Mouse (Mus musculus) brain, embryonic 14.5 days (tissue): ENCODE results near the gene Gucd1. TPM values are rescaled to one million over a fixed set of nuclear protein-coding genes. Genes with fewer than 3 reads are reported as not detected.
"Not testable (repeated sequence)": the region's sequence is repeated elsewhere in the genome, so short reads cannot be mapped to it uniquely, and the experiment has no call there.

ENCODE experiments used
- DNase-seq: peaks from one replicate; pipeline ENCODE4 v3.0.0-alpha.2; 2011; ENCODE audit warnings: low read depth
- CTCF ChIP-seq: fragments of 200-500 bp; IDR thresholded peaks from 2 replicates; pipeline ENCODE4 v1.5.1; 2012; ENCODE audit warnings: inconsistent platforms, mild to moderate bottlenecking, moderate library complexity, borderline replicate concordance; ENCODE audit not compliant: insufficient read depth, insufficient read length; ENCODE audit errors: extremely low read depth
- POLR2A ChIP-seq: fragments of 200-500 bp; IDR thresholded peaks from 2 replicates; pipeline ENCODE4 v1.6.1; 2012; ENCODE audit warnings: mild to moderate bottlenecking, inconsistent platforms, borderline replicate concordance; ENCODE audit not compliant: poor library complexity, insufficient read depth, insufficient read length, severe bottlenecking; ENCODE audit errors: extremely low read depth
- polyA plus RNA-seq: library from polyadenylated mRNA; depleted of rRNA; stranded (reverse); fragments of >200 nt; gene quantifications from 2 replicates; pipeline ENCODE4 v1.2.3, GENCODE M21; 2012; rRNA removed

Gucd1 gene
- 26.0 and 33.2 TPM in 2 replicates for polyA plus RNA-seq

DNA sequence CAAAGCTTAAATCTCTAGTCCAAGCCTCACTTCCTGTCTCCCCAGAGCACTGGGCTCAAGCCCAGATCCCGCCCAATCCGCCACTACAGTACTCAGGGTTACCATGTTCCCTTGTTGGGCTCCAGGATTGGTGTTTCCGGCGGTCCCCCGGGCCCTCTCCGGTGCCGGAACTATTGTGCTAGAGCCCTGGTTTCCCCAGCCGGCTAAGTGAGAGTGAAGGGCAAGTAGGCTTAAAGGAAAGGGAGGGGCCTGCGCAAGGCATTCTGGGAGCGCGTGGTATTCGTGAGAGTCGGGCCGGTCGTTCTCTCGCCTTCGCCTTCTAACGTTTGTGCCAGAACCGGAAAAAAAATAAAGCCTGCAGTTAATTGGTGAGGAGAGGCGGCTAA, at the start of gene Gucd1:
Gene Gucd1, minus strand, starts transcription at position 215 of the 386 bp plus-strand sequence.
- no peak for TF ChIP-seq CTCF
- TF ChIP-seq POLR2A: peak; percentile 45; the same call in 1 of the 2 replicates
- DNase-seq: peak; percentile 99

- DNase-seq: not testable (repeated sequence)
Observed at GRCm38 (mm10) chr10:75566765-75567164, 49.0 kb upstream of the Gucd1 start.

DNA sequence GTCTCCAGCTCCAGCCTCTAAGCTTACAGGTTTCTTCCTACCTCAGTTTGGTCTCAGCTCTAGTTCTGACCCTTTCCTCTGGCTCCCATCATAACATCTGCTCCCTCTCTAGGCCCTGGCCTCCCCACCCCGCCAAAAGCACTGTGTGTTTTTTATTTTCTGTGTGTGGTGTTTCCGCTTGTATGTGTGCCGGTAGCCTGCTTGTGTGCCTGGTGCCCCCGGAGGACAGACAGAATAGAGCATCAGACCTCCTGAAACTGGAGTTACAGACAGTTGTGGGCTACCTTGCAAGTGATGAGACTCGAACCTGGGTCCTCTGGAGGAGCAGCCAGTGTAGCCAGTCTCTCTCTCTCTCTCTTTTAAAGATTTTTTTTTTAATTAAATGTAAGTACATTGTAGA, 48.5 kb upstream of the Gucd1 start:
- no peak for TF ChIP-seq POLR2A
- peak; percentile 10; the same call in 1 of the 2 replicates for TF ChIP-seq CTCF
- DNase-seq: no peak

DNA sequence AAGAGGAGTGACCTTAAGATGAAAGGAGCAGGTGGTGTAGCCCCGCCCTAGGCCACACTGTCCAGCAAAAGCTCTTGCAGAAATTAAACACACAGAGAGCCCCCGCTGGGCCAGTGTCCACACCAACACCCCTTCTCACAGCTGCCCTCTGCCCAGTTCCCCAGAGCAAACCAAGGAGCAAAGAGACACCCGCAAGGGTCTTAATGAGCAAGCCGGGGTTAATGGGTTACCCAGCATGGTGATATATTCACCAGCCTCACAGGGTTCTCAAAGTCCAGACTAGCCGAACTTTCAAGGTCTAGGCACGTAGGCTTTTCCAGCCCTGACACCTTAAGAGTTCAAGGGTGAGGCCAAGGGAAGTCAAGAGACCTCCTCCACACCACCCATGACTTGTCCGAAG, 48.1 kb upstream of the Gucd1 start:
- no peak for TF ChIP-seq POLR2A
- TF ChIP-seq CTCF: no peak
- no peak for DNase-seq

GRCm38 (mm10) chr10:75565436-75565835, 47.7 kb upstream of the Gucd1 start:
- TF ChIP-seq POLR2A: no peak
- no peak for TF ChIP-seq CTCF
- no peak for DNase-seq

DNA sequence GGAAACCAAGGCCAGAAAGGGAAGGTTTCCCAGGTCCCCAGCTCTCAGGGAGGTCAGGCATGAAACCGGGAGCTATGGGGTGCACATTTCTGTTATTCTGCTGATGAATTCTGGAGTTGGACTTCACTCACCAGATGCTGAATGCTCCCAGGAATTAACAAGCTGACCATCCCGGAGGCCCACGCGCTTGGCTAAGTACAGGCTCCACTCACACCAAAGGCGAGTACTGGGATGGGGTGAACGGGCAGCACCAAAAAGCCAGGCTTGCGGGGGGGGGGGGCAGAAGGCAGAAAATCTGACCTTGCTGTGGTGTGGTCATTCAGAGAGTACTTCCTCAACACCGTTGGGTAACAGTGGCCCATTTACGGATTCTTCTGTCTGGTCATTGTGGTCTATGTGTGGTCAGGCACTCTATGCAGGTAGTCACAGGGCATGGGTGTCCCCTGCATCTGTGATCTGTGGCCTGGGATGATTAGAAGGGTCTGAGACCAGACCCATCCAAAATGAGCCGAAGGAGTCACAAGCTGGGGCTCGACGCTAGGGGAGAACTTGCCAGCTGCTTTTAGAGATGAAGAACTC, 47.0 kb upstream of the Gucd1 start:
- no peak for DNase-seq
- TF ChIP-seq CTCF (no peak), POLR2A (no peak)

- no peak for TF ChIP-seq POLR2A
- TF ChIP-seq CTCF: no peak
- no peak for DNase-seq
Observed at GRCm38 (mm10) chr10:75562596-75562995, 44.8 kb upstream of the Gucd1 start.

DNA sequence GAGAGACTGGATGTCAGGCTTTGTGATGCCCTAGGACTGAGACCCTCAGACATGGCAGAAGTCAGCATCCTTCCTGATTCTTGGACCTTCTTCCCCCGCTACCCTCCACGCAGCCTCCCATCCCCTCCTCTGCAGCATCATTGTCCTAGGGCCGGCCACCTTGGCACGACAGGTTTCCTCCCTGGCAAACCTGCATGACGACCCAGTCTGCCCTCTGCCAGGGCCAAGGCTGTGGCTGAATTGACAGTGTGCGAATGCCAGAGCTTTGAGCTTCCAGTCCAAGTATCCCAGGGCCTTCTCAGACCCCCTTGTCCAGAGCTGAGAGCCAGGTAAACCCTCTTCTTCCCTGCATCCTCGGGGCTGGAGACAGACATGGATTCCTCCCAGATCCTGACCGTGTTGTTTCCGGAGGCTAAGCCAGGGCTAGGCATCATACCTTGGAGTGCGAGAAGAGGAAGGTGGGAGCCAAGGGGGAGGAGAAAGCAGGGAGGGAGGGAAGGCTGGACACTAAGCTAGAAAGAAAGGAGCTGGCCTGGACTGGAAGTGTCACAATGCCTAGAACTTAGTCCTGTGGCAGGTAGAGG, 43.4 kb upstream of the Gucd1 start, which contains the start of gene Ggt1:
Gene Ggt1, plus strand, starts transcription at position 534 of the 584 bp plus-strand sequence.
- DNase-seq: no peak
- TF ChIP-seq CTCF (no peak), POLR2A (no peak)

- TF ChIP-seq POLR2A (no peak), CTCF (no peak)
- no peak for DNase-seq
Observed at GRCm38 (mm10) chr10:75560549-75560899, 42.8 kb upstream of the Gucd1 start.

- 0 out of 2 replicates have a peak, but pooled peaks have one; percentile 26 for TF ChIP-seq POLR2A
- no peak for TF ChIP-seq CTCF
- peak; percentile 66 for DNase-seq
Observed at GRCm38 (mm10) chr10:75559676-75560548, 42.1 kb upstream of the Gucd1 start, which contains the start of gene Lrrc75b. Gene Lrrc75b (minus strand): TSS chr10:75560330.

GRCm38 (mm10) chr10:75559041-75559675, 41.4 kb upstream of the Gucd1 start:
- TF ChIP-seq POLR2A: 0 out of 2 replicates have a peak, but pooled peaks have one; percentile 7
- no peak for TF ChIP-seq CTCF
- DNase-seq: peak; percentile 68
